Mouse (Mus musculus): Measurements from ENCODE around the gene Vps13d. TPM values are rescaled to one million over a fixed set of nuclear protein-coding genes. Genes with fewer than 3 reads are reported as not detected.

Gene Vps13d
- total RNA-seq, 2 experiments from 2014 or later = 61.5 to 64.3 TPM

GRCm38 (mm10) chr4:145051209-145051969 lies 143.4 kb downstream of the Vps13d start:
- DNase-seq (ENCODE audit: low spot score) = no peak
- intact Hi-C loops (cut with DNase I) = loop anchor here (5.0 to 10.0 kb wide), 2 partner anchors 41 to 287 kb away; no protein-coding TSS in a partner anchor

GRCm38 (mm10) chr4:145050518-145051208 lies 144.1 kb downstream of the Vps13d start:
- intact Hi-C loops (cut with DNase I) = loop anchor here (5.0 to 10.0 kb wide), 2 partner anchors 42 to 286 kb away; no protein-coding TSS in a partner anchor
- DNase-seq (ENCODE audit: low spot score) = no peak

- intact Hi-C loops (cut with DNase I) = no loop called here
- DNase-seq (ENCODE audit: low spot score) = no peak
Measured at GRCm38 (mm10) chr4:145047964-145048363, 146.8 kb downstream of the Vps13d start.

DNA sequence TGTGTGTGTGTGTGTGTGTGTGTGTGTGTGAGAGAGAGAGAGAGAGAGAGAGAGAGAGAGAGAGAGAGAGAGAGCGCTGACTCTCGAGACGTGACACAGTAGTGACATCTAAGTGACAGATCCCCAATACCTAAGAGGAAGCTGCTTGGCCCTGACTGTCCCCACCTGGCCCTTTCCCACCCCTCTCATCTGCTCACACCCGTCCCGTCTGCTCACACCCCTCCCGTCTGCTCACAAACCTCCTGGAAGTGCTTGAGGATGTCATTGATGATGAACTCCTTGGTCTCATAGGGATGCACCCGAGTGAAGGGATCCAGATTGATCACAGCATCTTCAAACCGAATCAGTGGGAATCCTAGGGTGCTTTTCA lies 148.8 kb downstream of the Vps13d start:
- intact Hi-C loops (cut with DNase I) = no loop called here
- no peak for DNase-seq (ENCODE audit: low spot score)

DNA sequence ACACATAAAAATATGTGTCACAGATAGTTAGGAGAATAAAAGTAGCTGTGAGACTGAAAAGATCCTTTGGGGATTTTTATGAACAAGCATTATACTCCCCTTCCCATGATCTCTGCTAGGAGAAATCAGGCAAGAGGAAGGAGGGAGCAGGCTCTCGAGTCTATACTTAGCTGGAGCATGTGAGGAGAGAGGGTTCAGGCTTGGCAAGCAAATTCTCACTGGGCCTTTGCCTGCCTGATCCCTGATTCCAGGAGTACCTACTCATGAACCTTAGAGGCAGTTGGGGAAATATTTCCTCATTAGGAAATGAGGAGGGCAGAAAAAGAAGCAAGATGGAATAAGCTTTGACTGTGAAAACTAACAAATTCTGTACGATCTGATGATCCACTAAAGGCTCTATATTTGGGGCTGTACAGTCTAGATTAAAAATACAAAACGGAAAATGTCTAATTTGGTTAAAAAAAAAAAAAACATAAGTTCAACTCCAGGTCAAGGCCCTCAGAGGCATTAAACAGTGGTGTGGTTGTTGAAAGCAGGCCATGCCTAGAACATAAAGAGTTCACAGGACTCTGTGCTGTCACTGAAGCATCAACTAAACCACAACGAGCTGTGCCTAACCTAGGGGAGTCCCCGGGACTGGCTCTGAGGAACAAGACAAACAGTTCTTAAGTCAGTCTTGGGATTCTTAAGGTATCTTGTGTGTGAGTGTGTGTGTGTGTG lies 149.3 kb downstream of the Vps13d start:
- intact Hi-C loops (cut with DNase I) = loop anchor here (2.0 kb wide), 1 partner anchor 153 kb away; the partner anchor contains the start of gene Dhrs3
- no peak for DNase-seq (ENCODE audit: low spot score)

- intact Hi-C loops (cut with DNase I) = no loop called here
Measured at GRCm38 (mm10) chr4:145041223-145041870, 153.5 kb downstream of the Vps13d start.

GRCm38 (mm10) chr4:145037631-145038416 lies 157.0 kb downstream of the Vps13d start:
- DNase-seq (ENCODE audit: low spot score) = no peak
- intact Hi-C loops (cut with DNase I) = no loop called here

More at GRCm38 (mm10) chr4:145041223-145041870, 153.5 kb downstream of the Vps13d start:
- DNase-seq (ENCODE audit: low spot score) = no peak

GRCm38 (mm10) chr4:145037006-145037405 lies 157.8 kb downstream of the Vps13d start:
- intact Hi-C loops (cut with DNase I) = no loop called here

DNA sequence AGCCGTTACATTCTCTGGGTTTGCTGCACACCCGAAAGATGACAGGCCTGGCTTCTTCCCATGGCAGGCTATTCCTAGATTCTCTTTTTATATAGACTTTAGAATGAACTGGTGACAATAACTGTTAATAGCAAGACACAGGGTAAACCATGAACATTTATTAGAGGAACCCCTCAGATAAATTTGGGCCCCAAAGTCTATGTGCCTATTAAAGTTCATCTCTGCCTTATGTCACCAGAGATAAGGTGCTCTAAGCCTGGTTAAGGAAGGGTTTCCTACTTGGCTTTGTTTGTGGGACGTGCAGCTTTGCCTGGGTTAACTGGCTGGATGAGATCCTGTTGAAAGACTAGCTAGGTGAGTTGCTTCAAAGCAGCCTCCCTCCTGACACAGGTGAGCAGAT lies 159.4 kb downstream of the Vps13d start:
- intact Hi-C loops (cut with DNase I) = no loop called here
- no peak for DNase-seq (ENCODE audit: low spot score)

More at GRCm38 (mm10) chr4:145037006-145037405, 157.8 kb downstream of the Vps13d start:
- DNase-seq (ENCODE audit: low spot score) = no peak

DNA sequence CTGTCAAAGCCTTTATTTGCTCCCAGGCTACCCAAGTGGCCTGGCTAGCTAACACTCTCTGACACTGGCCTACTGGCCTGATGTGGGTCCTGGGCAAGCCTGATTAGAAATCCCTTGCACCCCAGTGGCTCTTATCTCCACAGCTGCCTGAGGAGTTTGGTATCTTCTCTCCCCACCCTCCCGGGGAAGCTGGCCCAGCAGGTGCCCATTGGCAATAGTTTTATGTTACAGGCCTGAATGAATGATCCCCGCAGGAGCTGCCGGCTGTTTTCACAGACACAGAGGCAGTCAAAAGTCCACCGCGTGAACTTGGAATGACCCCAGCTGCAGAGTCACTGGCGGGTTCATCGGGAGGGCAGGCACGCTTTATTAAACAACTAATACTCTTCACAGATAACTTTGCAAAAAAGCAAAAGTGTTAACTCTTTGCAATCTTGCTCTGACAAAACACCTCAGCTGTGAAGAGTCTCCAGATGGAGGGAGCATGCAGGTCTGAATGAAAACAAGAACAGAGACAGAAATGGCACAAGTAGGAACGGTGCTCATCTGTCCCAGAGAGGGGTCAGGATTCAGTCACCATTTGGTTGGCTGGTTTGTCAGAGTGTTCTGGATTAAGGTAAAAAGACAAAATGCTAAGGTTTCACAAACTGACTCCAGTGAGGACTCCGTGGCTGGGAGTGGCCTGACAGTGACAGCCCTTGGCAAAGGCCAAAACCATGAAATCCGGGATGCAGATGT lies 160.1 kb downstream of the Vps13d start:
- no peak for DNase-seq (ENCODE audit: low spot score)
- intact Hi-C loops (cut with DNase I) = no loop called here

DNA sequence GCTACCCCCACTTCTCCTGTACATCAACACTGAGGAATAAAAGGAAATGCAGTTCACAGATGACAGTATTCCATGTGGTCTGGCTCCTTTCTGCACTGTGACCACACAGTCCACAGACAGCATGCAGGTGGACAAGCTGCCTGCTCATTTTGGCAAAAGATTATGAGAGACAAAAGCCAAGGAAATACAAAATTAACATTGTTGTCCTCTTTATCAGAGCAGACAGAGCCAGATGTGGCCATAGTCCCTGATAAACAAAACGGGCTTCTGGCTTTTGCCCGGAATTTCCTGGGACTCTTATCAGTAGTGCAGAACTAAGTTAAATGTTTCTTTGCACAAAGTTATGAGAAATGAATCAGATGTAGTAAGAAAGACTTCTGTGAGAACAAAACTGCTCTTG lies 161.4 kb downstream of the Vps13d start:
- no peak for DNase-seq (ENCODE audit: low spot score)
- intact Hi-C loops (cut with DNase I) = no loop called here

DNA sequence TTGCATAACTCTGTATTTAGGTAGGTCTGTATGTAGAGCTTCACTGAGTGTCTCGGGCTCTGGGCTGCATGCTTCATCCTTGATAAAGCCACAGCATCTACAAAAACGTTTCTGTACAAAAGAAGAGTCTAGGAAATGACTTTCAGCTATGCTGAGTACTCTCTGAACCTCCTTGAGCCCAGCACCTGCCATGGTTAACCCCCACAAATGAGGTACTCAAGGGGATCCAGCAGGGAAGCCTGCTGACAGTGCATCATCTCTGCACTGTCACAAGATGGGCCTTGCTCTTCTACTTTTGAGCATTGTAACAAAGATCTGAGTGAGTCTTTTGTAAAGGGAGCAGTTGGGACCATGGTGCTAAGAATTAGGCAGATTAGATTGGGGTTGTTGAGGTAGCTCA lies 162.2 kb downstream of the Vps13d start:
- intact Hi-C loops (cut with DNase I) = no loop called here
- DNase-seq (ENCODE audit: low spot score) = no peak

DNA sequence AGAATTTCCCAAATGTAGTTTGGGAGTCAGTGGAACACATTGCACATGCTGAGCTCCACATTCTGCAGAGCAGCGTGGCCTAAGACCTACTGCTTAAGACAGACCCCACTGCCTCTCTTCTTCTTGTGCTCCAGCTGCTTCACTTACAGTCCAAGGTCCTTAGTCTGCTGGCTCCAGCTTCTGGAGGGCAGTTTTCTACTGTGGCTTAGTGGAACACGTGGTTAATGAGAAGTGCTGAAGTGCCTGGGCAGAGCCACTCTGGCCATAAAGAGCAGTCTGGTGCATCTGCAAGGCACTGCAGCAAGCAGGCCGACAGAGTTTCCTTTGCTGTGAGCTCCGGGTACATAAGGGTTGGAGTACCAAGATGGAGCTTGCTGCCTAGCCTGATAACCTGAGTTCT lies 163.3 kb downstream of the Vps13d start:
- DNase-seq (ENCODE audit: low spot score) = no peak
- intact Hi-C loops (cut with DNase I) = no loop called here

DNA sequence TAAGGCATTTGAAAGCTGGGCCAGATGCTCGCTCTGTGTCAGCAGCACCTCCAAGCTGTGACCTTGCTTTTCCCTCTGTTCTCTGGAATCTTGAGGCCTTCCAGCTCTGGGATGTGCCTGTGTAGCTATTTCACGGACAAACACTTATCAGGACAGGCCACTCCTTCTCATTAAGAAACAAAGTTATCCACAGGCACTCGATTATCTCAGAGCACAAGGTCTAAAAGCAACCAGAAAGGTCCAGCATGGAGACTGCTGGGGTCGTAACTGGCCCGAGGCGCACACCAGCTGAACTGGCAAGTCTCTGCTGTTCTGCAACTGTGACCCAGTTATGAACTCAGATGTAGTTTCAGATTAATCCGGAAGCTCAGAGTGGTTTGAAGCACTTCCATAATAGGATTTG lies 168.4 kb downstream of the Vps13d start:
- intact Hi-C loops (cut with DNase I) = no loop called here
- DNase-seq (ENCODE audit: low spot score) = no peak

- DNase-seq (ENCODE audit: low spot score) = no peak
- intact Hi-C loops (cut with DNase I) = no loop called here
Measured at GRCm38 (mm10) chr4:145025409-145025762, 169.4 kb downstream of the Vps13d start.

- intact Hi-C loops (cut with DNase I) = no loop called here
- DNase-seq (ENCODE audit: low spot score) = no peak
Measured at GRCm38 (mm10) chr4:145024694-145025408, 170.0 kb downstream of the Vps13d start.

GRCm38 (mm10) chr4:145023911-145024310 lies 170.9 kb downstream of the Vps13d start:
- DNase-seq (ENCODE audit: low spot score) = no peak
- intact Hi-C loops (cut with DNase I) = no loop called here

DNA sequence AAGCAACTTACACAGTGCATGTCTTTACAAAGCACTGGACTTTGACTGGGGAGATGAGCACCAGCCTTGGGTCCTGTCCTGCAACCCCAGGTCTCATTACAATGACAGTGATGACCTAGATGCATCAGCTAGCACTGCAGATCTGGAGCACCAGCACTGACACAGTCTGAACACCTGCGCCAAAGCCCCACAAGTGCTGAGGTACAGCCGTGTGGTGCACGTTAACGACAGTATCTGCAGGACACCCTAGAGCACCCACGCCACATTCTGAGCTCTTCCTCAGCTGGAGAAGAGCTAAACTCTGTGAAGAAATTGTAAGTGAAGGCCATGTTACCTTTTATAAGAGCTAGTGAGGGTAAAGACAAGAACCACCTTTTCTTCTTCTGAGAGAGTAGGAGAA lies 172.0 kb downstream of the Vps13d start:
- intact Hi-C loops (cut with DNase I) = no loop called here

More for the DNA sequence above, 172.0 kb downstream of the Vps13d start:
- DNase-seq (ENCODE audit: low spot score) = no peak
